In the genomic region with DNA sequence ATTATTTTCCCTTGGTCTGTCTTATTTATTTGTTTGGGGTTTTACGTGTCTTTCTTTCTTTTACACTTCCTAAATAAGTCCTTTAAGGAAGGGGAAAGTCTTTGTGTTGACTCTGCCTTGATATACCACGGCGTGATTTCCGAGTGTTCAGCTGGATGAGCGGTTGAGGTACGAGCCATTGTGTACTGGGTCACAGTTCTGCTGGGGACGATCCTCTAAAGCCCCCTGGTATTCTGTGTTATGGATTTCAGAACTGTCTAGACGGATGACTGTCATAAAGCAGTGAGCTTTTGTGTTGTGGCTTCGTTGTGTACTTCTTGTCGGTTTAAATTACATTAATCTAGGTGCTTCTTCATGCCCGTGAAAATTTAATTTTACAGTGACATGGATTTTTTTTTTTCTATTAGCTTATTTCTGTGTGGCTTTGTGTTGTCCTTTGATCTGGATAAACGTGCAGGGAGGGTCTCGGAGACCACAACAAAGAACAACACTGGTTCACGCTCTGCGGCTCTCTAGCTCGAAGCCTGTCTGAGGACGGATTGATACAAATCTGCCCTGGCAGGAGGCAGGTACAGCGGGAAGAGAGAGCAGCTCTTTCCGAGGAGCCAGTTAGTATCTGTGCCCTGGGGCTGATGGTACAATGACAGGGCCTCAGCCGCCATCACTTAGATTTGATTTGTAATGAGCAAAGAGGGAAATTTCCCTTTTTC, we compare ENCODE assay signal across 9 mouse cellular contexts.
DNase-seq lines count a peak whose midpoint lies in the region; ATAC-seq lines count a peak whose summit lies in the region.
"Had no signal": no experiment of that assay in that cellular context is flagged by ENCODE, and none has a peak within 500 bp of the region (broad histone marks: within the 10 kb centered on the region; RNA-seq: fewer than 3 reads in every experiment).

No protein-coding gene starts in this region.

- peak overlapping the region; percentile 62 for H3K4me2 ChIP-seq in kidney, embryonic 16.5 days (replicated peaks; ENCODE audit: low read depth, low read length)
- peak overlapping the region; percentile 50 for H3K4me2 ChIP-seq in intestine, embryonic 14.5 days (ENCODE audit: low read length)
- H3K4me2 ChIP-seq in neural tube, embryonic 14.5 days (ENCODE audit: low read depth, low read length) = peak overlapping the region; percentile 70

- no peaks in the 10 kb centered on the region for H3K9me3 ChIP-seq in kidney, embryonic 16.5 days (ENCODE audit: low read length)
- no peaks in the 10 kb centered on the region for H3K9me3 ChIP-seq in forebrain, embryonic 10.5 days
- H3K9me3 ChIP-seq in intestine, embryonic 14.5 days (ENCODE audit: control insufficient read depth, low read length) = no peaks in the 10 kb centered on the region
- no peaks in the 10 kb centered on the region for H3K9me3 ChIP-seq in neural tube, embryonic 14.5 days (ENCODE audit: control insufficient read depth, low read length)

- H3K36me3 ChIP-seq in kidney, embryonic 16.5 days (ENCODE audit: insufficient read depth, low read length) = peaks cover 13% of the 10 kb centered on the region
- peaks cover 14% of the 10 kb centered on the region for H3K36me3 ChIP-seq in forebrain, embryonic 10.5 days (replicated peaks)
- peaks cover 7% of the 10 kb centered on the region; the same call in 1 of the 2 replicates for H3K36me3 ChIP-seq in intestine, embryonic 14.5 days (ENCODE audit: control insufficient read depth, insufficient read depth, low read length)
- H3K36me3 ChIP-seq in neural tube, embryonic 14.5 days (ENCODE audit: control insufficient read depth, insufficient read depth, low read length) = peaks cover 4% of the 10 kb centered on the region; the same call in 1 of the 2 replicates

- H3K4me3 ChIP-seq in kidney, embryonic 16.5 days (ENCODE audit: low read length) = peak overlapping the region; percentile 34
- H3K4me3 ChIP-seq in forebrain, embryonic 10.5 days = peak overlapping the region; percentile 42
- no peak overlapping the region for H3K4me3 ChIP-seq in intestine, embryonic 14.5 days (ENCODE audit: low read depth, low read length)
- peak overlapping the region; percentile 40 for H3K4me3 ChIP-seq in neural tube, embryonic 14.5 days (ENCODE audit: low read depth, low read length)

- H3K4me1 ChIP-seq in kidney, embryonic 16.5 days (ENCODE audit: insufficient read depth, low read length) = peaks cover 34% of the 10 kb centered on the region
- peaks cover 50% of the 10 kb centered on the region for H3K4me1 ChIP-seq in forebrain, embryonic 10.5 days
- H3K4me1 ChIP-seq in intestine, embryonic 14.5 days (replicated peaks; ENCODE audit: control insufficient read depth, insufficient read depth, low read length) = peaks cover 19% of the 10 kb centered on the region
- H3K4me1 ChIP-seq in neural tube, embryonic 14.5 days (ENCODE audit: control insufficient read depth, insufficient read depth, low read length) = peaks cover 31% of the 10 kb centered on the region

- 33% methylated on average over 20 of the region's 20 CpGs for WGBS in kidney, embryonic 16.5 days
- 17% methylated on average over 20 of the region's 20 CpGs for WGBS in forebrain, embryonic 10.5 days
- WGBS in intestine, embryonic 14.5 days = 57% methylated on average over 20 of the region's 20 CpGs
- WGBS in neural tube, embryonic 14.5 days = 7% methylated on average over 20 of the region's 20 CpGs

- H3K27me3 ChIP-seq in kidney, embryonic 16.5 days (ENCODE audit: insufficient read depth, low read length) = no peaks in the 10 kb centered on the region
- peaks cover 28% of the 10 kb centered on the region for H3K27me3 ChIP-seq in forebrain, embryonic 10.5 days (ENCODE audit: poor library complexity, severe bottlenecking)
- no peaks in the 10 kb centered on the region for H3K27me3 ChIP-seq in intestine, embryonic 14.5 days (replicated peaks; ENCODE audit: control insufficient read depth, insufficient read depth, low read length)
- H3K27me3 ChIP-seq in neural tube, embryonic 14.5 days (ENCODE audit: control insufficient read depth, insufficient read depth, low read length) = no peaks in the 10 kb centered on the region

- no peak for ATAC-seq in kidney, embryonic 16.5 days (ENCODE audit: low FRiP score, low TSS enrichment)
- ATAC-seq in intestine, embryonic 14.5 days (replicated peaks; ENCODE audit: low FRiP score, low TSS enrichment, low read depth) = no peak
- ATAC-seq in neural tube, embryonic 14.5 days (ENCODE audit: low read depth) = peak; percentile 66

- peak overlapping the region; percentile 55 for H3K27ac ChIP-seq in kidney, embryonic 16.5 days (ENCODE audit: low read length)
- H3K27ac ChIP-seq in forebrain, embryonic 10.5 days = peak overlapping the region; percentile 75
- H3K27ac ChIP-seq in intestine, embryonic 14.5 days (ENCODE audit: low read depth) = no peak overlapping the region
- peak overlapping the region; percentile 93 for H3K27ac ChIP-seq in neural tube, embryonic 14.5 days (ENCODE audit: low read depth, low read length)

- peak overlapping the region; percentile 52 for H3K9ac ChIP-seq in kidney, embryonic 16.5 days (replicated peaks; ENCODE audit: low read length)
- no peak overlapping the region for H3K9ac ChIP-seq in intestine, embryonic 14.5 days (ENCODE audit: low read length)
- peak overlapping the region; percentile 73 for H3K9ac ChIP-seq in neural tube, embryonic 14.5 days (replicated peaks; ENCODE audit: low read depth, low read length)

- no peak for DNase-seq in kidney, adult 11 months
- no peak for DNase-seq in forebrain, embryonic 10.5 days (ENCODE audit: extremely low spot score, low spot score)
- DNase-seq in intestine, embryonic 14.5 days (ENCODE audit: low spot score) = no peak
- DNase-seq in gastrocnemius, postnatal 4 days (ENCODE audit: low spot score in 2 of 2) = no peak
- no peak for DNase-seq in lung, postnatal 36 days
- no peak for DNase-seq in gastrocnemius, postnatal 10 days
- DNase-seq: gastrocnemius, postnatal 36 days had no signal
